Mouse (Mus musculus) forebrain, embryonic 10.5 days (tissue): ENCODE results near the gene Jmjd8. TPM values are rescaled to one million over a fixed set of nuclear protein-coding genes. Genes with fewer than 3 reads are reported as not detected.

Experiments
- DNase-seq: peaks from one replicate; pipeline ENCODE4 v3.0.0-alpha.2; 2017; ENCODE audit warnings: low spot score; ENCODE audit errors: extremely low spot score
- H3K27ac ChIP-seq: fragments of 300-500 bp; sonication (generic); 2 replicates; pipeline ENCODE4 v1.5.1; 2016; ENCODE audit warnings: mild to moderate bottlenecking
- H3K27me3 ChIP-seq: fragments of 300-500 bp; sonication (generic); 2 replicates; pipeline ENCODE4 v1.6.1; 2016; ENCODE audit warnings: mild to moderate bottlenecking; ENCODE audit not compliant: poor library complexity, severe bottlenecking
- H3K36me3 ChIP-seq: fragments of 300-500 bp; sonication (generic); replicated peaks from 2 replicates; pipeline ENCODE4 v1.6.1; 2016; ENCODE audit warnings: mild to moderate bottlenecking, moderate library complexity
- H3K4me1 ChIP-seq: fragments of 300-500 bp; sonication (generic); 2 replicates; pipeline ENCODE4 v1.6.1; 2016
- H3K4me3 ChIP-seq: fragments of 300-500 bp; sonication (generic); 2 replicates; pipeline ENCODE4 v1.5.1; 2016; ENCODE audit warnings: mild to moderate bottlenecking, moderate library complexity
- H3K9me3 ChIP-seq: fragments of 300-500 bp; sonication (generic); 2 replicates; pipeline ENCODE4 v1.6.1; 2016; ENCODE audit warnings: mild to moderate bottlenecking, moderate library complexity
- WGBS: fragments of 180-500 bp; shearing (Covaris S2); methylation state at CpG from one replicate; pipeline ENCODE4 v1.1.7; 2016; 5-methylcytosine and 5-hydroxymethylcytosine counted together
- microRNA-seq: library from miRNA; unstranded; fragments of <30 nt; microRNA quantifications from one replicate; pipeline ENCODE4, GENCODE M21; 2017
- polyA plus RNA-seq: library from polyadenylated mRNA; unstranded; fragments of >200 nt; fragmentation: Nextera tagmentation; extraction: Ambion mirVana; gene quantifications from 2 replicates; pipeline ENCODE4 v1.2.1, GENCODE M21; 2016

Gene Jmjd8
- polyA plus RNA-seq, 1 experiment from 2014 or later: 58.7 TPM

DNA sequence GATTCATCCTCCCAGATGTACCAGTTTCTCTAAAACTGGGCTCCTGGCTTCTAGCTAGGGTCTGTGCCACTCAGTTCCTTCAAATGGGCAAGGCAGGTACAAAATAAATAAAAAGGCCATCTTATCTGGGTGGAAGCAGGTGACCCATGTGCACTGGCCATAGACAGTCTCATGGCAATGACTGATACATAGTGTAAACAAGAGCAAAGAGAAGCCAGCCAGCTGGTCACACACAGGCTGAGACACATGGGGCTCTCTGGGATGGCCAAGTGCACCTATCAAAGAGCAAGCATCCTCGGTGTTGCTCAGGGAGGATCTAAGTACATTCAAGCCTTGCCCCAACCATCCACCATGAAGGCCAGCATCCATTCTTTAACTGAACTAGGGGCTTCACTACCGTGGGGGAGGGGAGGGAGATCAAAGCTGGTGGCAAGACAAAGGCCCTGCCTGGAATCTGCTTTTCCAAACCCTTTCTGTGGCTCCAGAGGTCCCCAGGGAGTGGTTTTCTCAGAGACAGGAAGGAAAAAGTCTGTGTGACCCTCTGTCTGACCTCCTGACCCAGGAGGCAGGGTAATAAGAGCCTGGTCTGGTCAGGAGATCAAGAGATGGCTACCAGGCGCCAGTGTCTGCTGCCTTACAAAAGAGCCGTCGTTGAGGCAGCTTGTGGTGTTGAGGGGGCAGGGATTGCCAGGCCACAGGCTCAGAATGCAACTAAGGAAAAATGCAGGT is 52.4 kb downstream of the Jmjd8 start:
- WGBS: 4% methylated on average over 5 of the region's 5 CpGs
- Histone ChIP-seq H3K9me3 (no peaks in the 10 kb centered on the region), H3K4me3 (peak overlapping the region; percentile 23; the same call in 1 of the 2 replicates), H3K27me3 (no peaks in the 10 kb centered on the region), H3K36me3 (peaks cover 66% of the 10 kb centered on the region), H3K4me1 (peaks cover 87% of the 10 kb centered on the region), H3K27ac (peak overlapping the region; percentile 87)
- DNase-seq: peak; percentile 64

Small RNA genes within 50 kb of the gene (microRNA-seq; reads per million reads assigned to microRNA genes)
- gene Mir3082 (not detected), gene Mir6966 (not detected)

Other genes with a start within 250 kb of the Jmjd8 start
- 22.0 and 24.0 TPM in 2 replicates for gene Lmf1, start 249.8 kb upstream of the Jmjd8 start, polyA plus RNA-seq
- 0.57 and 0.59 TPM in 2 replicates for gene Gng13, start 111.7 kb upstream of the Jmjd8 start, polyA plus RNA-seq
- 64.0 and 74.5 TPM in 2 replicates for gene Chtf18, start 101.4 kb upstream of the Jmjd8 start, polyA plus RNA-seq
- gene Rpusd1, start 101.2 kb upstream of the Jmjd8 start, polyA plus RNA-seq: 22.0 and 24.2 TPM in 2 replicates
- not detected in 2 replicates for gene Mslnl, start 92.8 kb upstream of the Jmjd8 start, polyA plus RNA-seq
- not detected in 2 replicates for gene Msln, start 74.5 kb upstream of the Jmjd8 start, polyA plus RNA-seq
- 24.9 and 26.1 TPM in 2 replicates for gene Narfl, start 55.1 kb upstream of the Jmjd8 start, polyA plus RNA-seq
- 74.4 and 76.0 TPM in 2 replicates for gene Haghl, start 43.2 kb upstream of the Jmjd8 start, polyA plus RNA-seq
- gene Ccdc78, start 42.3 kb upstream of the Jmjd8 start, polyA plus RNA-seq: 1.4 and 1.5 TPM in 2 replicates
- gene Fam173a, start 36.0 kb upstream of the Jmjd8 start, polyA plus RNA-seq: 68.4 and 79.1 TPM in 2 replicates
- gene AC134908.4, start 33.2 kb upstream of the Jmjd8 start, polyA plus RNA-seq: 2.4 and 4.0 TPM in 2 replicates
- 197 and 204 TPM in 2 replicates for gene Metrn, start 31.7 kb upstream of the Jmjd8 start, polyA plus RNA-seq
- 7.2 and 7.3 TPM in 2 replicates for gene Fbxl16, start 19.8 kb upstream of the Jmjd8 start, polyA plus RNA-seq
- 29.6 and 34.0 TPM in 2 replicates for gene Wdr24, start 5.2 kb upstream of the Jmjd8 start, polyA plus RNA-seq
- 403 TPM in 2 replicates for gene Stub1, start 4.5 kb downstream of the Jmjd8 start, polyA plus RNA-seq
- gene Rhbdl1, start 8.4 kb downstream of the Jmjd8 start, polyA plus RNA-seq: 0.93 and 1.3 TPM in 2 replicates
- gene Gm20683, start 12.9 kb downstream of the Jmjd8 start, polyA plus RNA-seq: 1.7 and 2.3 TPM in 2 replicates
- gene Rhot2, start 16.0 kb downstream of the Jmjd8 start, polyA plus RNA-seq: 28.0 and 31.2 TPM in 2 replicates
- gene Wdr90, start 32.6 kb downstream of the Jmjd8 start, polyA plus RNA-seq: 63.3 and 73.0 TPM in 2 replicates
- gene Mcrip2, start 39.9 kb downstream of the Jmjd8 start, polyA plus RNA-seq: 20.0 and 21.9 TPM in 2 replicates
- 76.7 and 79.1 TPM in 2 replicates for gene Mettl26, start 46.2 kb downstream of the Jmjd8 start, polyA plus RNA-seq
- gene Wfikkn1, start 52.0 kb downstream of the Jmjd8 start, polyA plus RNA-seq: 4.0 and 4.2 TPM in 2 replicates
- gene Rab40c, start 90.9 kb downstream of the Jmjd8 start, polyA plus RNA-seq: 29.4 and 30.9 TPM in 2 replicates
- gene Pigq, start 116.1 kb downstream of the Jmjd8 start, polyA plus RNA-seq: 68.4 and 75.6 TPM in 2 replicates
- 0.89 TPM in 1 of 2 replicates, not detected in the other for gene Nhlrc4, start 116.1 kb downstream of the Jmjd8 start, polyA plus RNA-seq
- 0.09 and 0.14 TPM in 2 replicates for gene A930017K11Rik, start 123.7 kb downstream of the Jmjd8 start, polyA plus RNA-seq
- 31.8 and 37.0 TPM in 2 replicates for gene Capn15, start 156.9 kb downstream of the Jmjd8 start, polyA plus RNA-seq
- gene Rab11fip3, start 240.7 kb downstream of the Jmjd8 start, polyA plus RNA-seq: 21.0 and 22.3 TPM in 2 replicates